Comparison of ENCODE assay signal across 14 mouse cellular contexts in the genomic region with DNA sequence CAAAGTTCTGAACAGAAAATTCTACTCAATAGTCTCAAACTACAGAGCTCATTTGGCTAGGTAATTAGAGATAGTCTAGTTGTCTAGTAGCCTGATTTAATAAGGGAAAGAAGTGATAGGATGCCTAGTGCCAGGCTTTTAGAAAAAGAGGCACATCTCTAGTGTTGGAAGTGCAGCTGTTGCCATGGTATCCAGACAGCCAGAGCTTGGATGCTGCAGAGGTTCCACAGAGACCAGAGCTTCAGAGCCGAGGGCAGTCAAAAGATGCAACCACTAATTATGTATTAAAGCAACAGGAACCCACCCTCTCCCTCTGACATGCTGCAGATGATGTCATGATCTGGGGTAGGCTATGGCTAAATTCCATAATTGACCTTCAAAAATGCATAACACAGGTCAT.
DNase-seq lines count a peak whose midpoint lies in the region; ATAC-seq and TF ChIP-seq lines count a peak whose summit lies in the region.
"Had no signal": no experiment of that assay in that cellular context is flagged by ENCODE, and none has a peak within 500 bp of the region (broad histone marks: within the 10 kb centered on the region; RNA-seq: fewer than 3 reads in every experiment).

No protein-coding gene starts in this region.

- no peak overlapping the region for H3K4me3 ChIP-seq in forebrain, embryonic 16.5 days (replicated peaks; ENCODE audit: low read length)
- H3K4me3 ChIP-seq in midbrain, postnatal 0 days (ENCODE audit: low read depth, low read length): no peak overlapping the region
- no peak overlapping the region for H3K4me3 ChIP-seq in intestine, embryonic 16.5 days (ENCODE audit: low read length)
- H3K4me3 ChIP-seq: myocyte had no signal

- 0 out of 2 replicates have a peak, but pooled peaks cover 4% of the 10 kb centered on the region for H3K4me1 ChIP-seq in forebrain, embryonic 16.5 days (replicated peaks; ENCODE audit: control insufficient read depth, insufficient read depth, low read length)
- H3K4me1 ChIP-seq in midbrain, postnatal 0 days (ENCODE audit: insufficient read depth, low read length): peaks cover 14% of the 10 kb centered on the region; the same call in 1 of the 2 replicates
- H3K4me1 ChIP-seq in intestine, embryonic 16.5 days (ENCODE audit: control insufficient read depth, insufficient read depth, low read length): no peaks in the 10 kb centered on the region

- peak; percentile 39 for DNase-seq in embryo, embryonic 10.5 days (ENCODE audit: low spot score)
- no peak for DNase-seq in embryo, embryonic 9.5 days (ENCODE audit: extremely low spot score)
- DNase-seq in left cerebral cortex, postnatal 14 days (ENCODE audit: low spot score in 2 of 2): peak; percentile 17 to 30
- DNase-seq in left cerebral cortex, adult 18-20 months (ENCODE audit: low spot score in 2 of 2): no peak
- DNase-seq in midbrain, postnatal 0 days (ENCODE audit: low spot score): peak; percentile 82
- DNase-seq in cerebellum, postnatal 4 days (ENCODE audit: low spot score in 2 of 2): no peak
- DNase-seq: cerebellum, postnatal 14 days; kidney, postnatal 4 days; lung, adult 2 months had no signal

- H3K9me3 ChIP-seq in forebrain, embryonic 16.5 days (ENCODE audit: control insufficient read depth, low read length): no peaks in the 10 kb centered on the region
- H3K9me3 ChIP-seq in midbrain, postnatal 0 days (ENCODE audit: low read length): no peaks in the 10 kb centered on the region
- no peaks in the 10 kb centered on the region for H3K9me3 ChIP-seq in intestine, embryonic 16.5 days (ENCODE audit: control insufficient read depth, low read length)

- no peaks in the 10 kb centered on the region for H3K27me3 ChIP-seq in forebrain, embryonic 16.5 days (replicated peaks; ENCODE audit: control insufficient read depth, insufficient read depth, low read length)
- H3K27me3 ChIP-seq in midbrain, postnatal 0 days (ENCODE audit: insufficient read depth, low read length): no peaks in the 10 kb centered on the region
- H3K27me3 ChIP-seq in intestine, embryonic 16.5 days (replicated peaks; ENCODE audit: control insufficient read depth, insufficient read depth, low read length): no peaks in the 10 kb centered on the region
- H3K27me3 ChIP-seq: Patski had no signal

- WGBS in forebrain, embryonic 16.5 days: 22% methylated on average over 1 of the region's 1 CpGs
- 7% methylated on average over 1 of the region's 1 CpGs for WGBS in midbrain, postnatal 0 days
- 39% methylated on average over 1 of the region's 1 CpGs for WGBS in intestine, embryonic 16.5 days

- H3K27ac ChIP-seq in forebrain, embryonic 16.5 days (ENCODE audit: low read length): no peak overlapping the region
- no peak overlapping the region for H3K27ac ChIP-seq in midbrain, postnatal 0 days (ENCODE audit: low read depth, low read length)
- no peak overlapping the region for H3K27ac ChIP-seq in intestine, embryonic 16.5 days (ENCODE audit: low read length)

- intact Hi-C loops in left cerebral cortex, postnatal 14 days (cut with DNase I): no loop called here

- H3K4me2 ChIP-seq in forebrain, embryonic 16.5 days (ENCODE audit: low read length): no peak overlapping the region
- H3K4me2 ChIP-seq in midbrain, postnatal 0 days (ENCODE audit: low read depth, low read length, poor library complexity, severe bottlenecking): no peak overlapping the region
- no peak overlapping the region for H3K4me2 ChIP-seq in intestine, embryonic 16.5 days (ENCODE audit: low read depth, low read length)

- peak; percentile 70 for ATAC-seq in forebrain, embryonic 16.5 days
- peak; percentile 86 for ATAC-seq in midbrain, postnatal 0 days (ENCODE audit: low FRiP score)
- no peak for ATAC-seq in intestine, embryonic 16.5 days
- ATAC-seq: intestine, postnatal 0 days; Patski had no signal

- no peaks in the 10 kb centered on the region for H3K36me3 ChIP-seq in forebrain, embryonic 16.5 days (ENCODE audit: control insufficient read depth, insufficient read depth)
- H3K36me3 ChIP-seq in midbrain, postnatal 0 days (ENCODE audit: insufficient read depth, low read length): no peaks in the 10 kb centered on the region
- H3K36me3 ChIP-seq in intestine, embryonic 16.5 days (ENCODE audit: control insufficient read depth, insufficient read depth, low read length): no peaks in the 10 kb centered on the region

- TF ChIP-seq CTCF in midbrain, postnatal 0 days (IDR thresholded peaks at IDR 0.05): no peak

- H3K9ac ChIP-seq in forebrain, embryonic 16.5 days (replicated peaks; ENCODE audit: low read depth, low read length): no peak overlapping the region
- H3K9ac ChIP-seq in midbrain, postnatal 0 days (replicated peaks; ENCODE audit: low read length, poor library complexity, severe bottlenecking): no peak overlapping the region
- no peak overlapping the region for H3K9ac ChIP-seq in intestine, embryonic 16.5 days (ENCODE audit: low read depth, low read length)

Comparison
In these comparisons a context has a peak if more than half of its experiments do, and no peak if none do; other contexts are left out.
1. DNase-seq: peak in embryo, embryonic 10.5 days (single experiment), left cerebral cortex, postnatal 14 days (2 of 2) and midbrain, postnatal 0 days (single experiment); none in embryo, embryonic 9.5 days (single experiment), left cerebral cortex, adult 18-20 months (0 of 2) and cerebellum, postnatal 4 days (0 of 2).